Mouse (Mus musculus) right cerebral cortex, postnatal 25 days (tissue): ENCODE measurements at regions not wholly inside any gene's neighbourhood (a gene's known extent, or its start where the extent isn't known, plus 50 kb on each side); places are given as distances from the start of the nearest gene placed in this dataset.

Source experiments
- DNase-seq: peaks from one replicate; pipeline ENCODE4 v3.0.0; 2022

- no peak for DNase-seq
Observed at GRCm38 (mm10) chr2:48468895-48469294, 345.0 kb upstream of the Acvr2a start.

- DNase-seq, result no peak
Observed at GRCm38 (mm10) chr2:48469357-48469756, 344.6 kb upstream of the Acvr2a start.

- no peak for DNase-seq
Observed at GRCm38 (mm10) chr2:48473102-48473501, 340.8 kb upstream of the Acvr2a start.

GRCm38 (mm10) chr2:48474642-48475041 lies 339.3 kb upstream of the Acvr2a start:
- DNase-seq, result no peak

GRCm38 (mm10) chr2:48476777-48477176 lies 337.1 kb upstream of the Acvr2a start:
- no peak for DNase-seq

- DNase-seq, result no peak
Observed at GRCm38 (mm10) chr2:48477336-48477735, 336.6 kb upstream of the Acvr2a start.

GRCm38 (mm10) chr2:48479601-48480000 lies 334.3 kb upstream of the Acvr2a start:
- no peak for DNase-seq

GRCm38 (mm10) chr2:48480428-48481191 lies 333.3 kb upstream of the Acvr2a start:
- no peak for DNase-seq

GRCm38 (mm10) chr2:48481209-48481742 lies 332.6 kb upstream of the Acvr2a start:
- DNase-seq, result no peak

GRCm38 (mm10) chr2:48493574-48493973 lies 320.3 kb upstream of the Acvr2a start:
- no peak for DNase-seq

- no peak for DNase-seq
Observed at GRCm38 (mm10) chr2:48494065-48494464, 319.8 kb upstream of the Acvr2a start.

GRCm38 (mm10) chr2:48494632-48495031 lies 319.3 kb upstream of the Acvr2a start:
- DNase-seq, result no peak

- DNase-seq, result no peak
Observed at GRCm38 (mm10) chr2:48498047-48498723, 315.7 kb upstream of the Acvr2a start.

- no peak for DNase-seq
Observed at GRCm38 (mm10) chr2:48499396-48499795, 314.5 kb upstream of the Acvr2a start.

- DNase-seq, result no peak
Observed at GRCm38 (mm10) chr2:48501387-48501786, 312.5 kb upstream of the Acvr2a start.

GRCm38 (mm10) chr2:48513848-48514247 lies 300.1 kb upstream of the Acvr2a start:
- no peak for DNase-seq

- DNase-seq, result no peak
Observed at GRCm38 (mm10) chr2:48519838-48520404, 294.0 kb upstream of the Acvr2a start.

GRCm38 (mm10) chr2:48520535-48520971 lies 293.4 kb upstream of the Acvr2a start:
- DNase-seq, result no peak

GRCm38 (mm10) chr2:48535453-48535852 lies 278.5 kb upstream of the Acvr2a start:
- no peak for DNase-seq

- DNase-seq, result no peak
Observed at GRCm38 (mm10) chr2:48536930-48537329, 277.0 kb upstream of the Acvr2a start.

GRCm38 (mm10) chr2:48538668-48539341 lies 275.1 kb upstream of the Acvr2a start:
- DNase-seq, result peak; percentile 20

GRCm38 (mm10) chr2:48539465-48540055 lies 274.3 kb upstream of the Acvr2a start:
- no peak for DNase-seq

- DNase-seq, result no peak
Observed at GRCm38 (mm10) chr2:48544377-48544776, 269.5 kb upstream of the Acvr2a start.
